Mouse (Mus musculus) lung, postnatal 0 days (tissue): ENCODE measurements at regions not wholly inside any gene's neighbourhood (a gene's known extent, or its start where the extent isn't known, plus 50 kb on each side); places are given as distances from the start of the nearest gene placed in this dataset.

Source experiments
- ATAC-seq: fragments of 200-750 bp; cut with Nextera tagmentation; 2 replicates; pipeline ENCODE4 v1.8.0; 2017; ENCODE audit warnings: moderate library complexity
- DNase-seq: peaks from one replicate; pipeline ENCODE4 v3.0.0-alpha.2; 2016; ENCODE audit warnings: low spot score
- H3K27ac ChIP-seq: fragments of 300-500 bp; sonication (generic); 2 replicates; pipeline ENCODE4 v1.5.1; 2014; ENCODE audit warnings: antibody characterized with exemption, mild to moderate bottlenecking, low read length, mixed read lengths
- H3K27me3 ChIP-seq: fragments of 300-500 bp; sonication (generic); replicated peaks from 2 replicates; pipeline ENCODE4 v1.6.1; 2014; ENCODE audit warnings: low read length, mixed read lengths; ENCODE audit not compliant: insufficient read depth
- H3K36me3 ChIP-seq: fragments of 300-500 bp; sonication (generic); 2 replicates; pipeline ENCODE4 v1.6.1; 2014; ENCODE audit warnings: low read length, mixed read lengths; ENCODE audit not compliant: insufficient read depth
- H3K4me1 ChIP-seq: fragments of 300-500 bp; sonication (generic); 2 replicates; pipeline ENCODE4 v1.6.1; 2014; ENCODE audit warnings: antibody characterized with exemption, low read depth, low read length, mixed read lengths; ENCODE audit not compliant: insufficient read depth
- H3K4me2 ChIP-seq: fragments of 300-500 bp; sonication (generic); replicated peaks from 2 replicates; pipeline ENCODE4 v1.6.1; 2014; ENCODE audit warnings: low read depth, mild to moderate bottlenecking, low read length, moderate library complexity, mixed read lengths
- H3K4me3 ChIP-seq: fragments of 300-500 bp; sonication (generic); 2 replicates; pipeline ENCODE4 v1.5.1; 2014; ENCODE audit warnings: low read depth, low read length
- H3K9ac ChIP-seq: fragments of 300-500 bp; sonication (generic); replicated peaks from 2 replicates; pipeline ENCODE4 v1.6.1; 2014; ENCODE audit warnings: low read depth, mild to moderate bottlenecking
- H3K9me3 ChIP-seq: fragments of 300-500 bp; sonication (generic); 2 replicates; pipeline ENCODE4 v1.6.1; 2016; ENCODE audit warnings: low read length, mixed read lengths
- CTCF ChIP-seq: IDR thresholded peaks from 2 replicates; pipeline ENCODE4 v1.5.1; 2016; ENCODE audit warnings: antibody characterized with exemption, mild to moderate bottlenecking
- EP300 ChIP-seq: IDR thresholded peaks from 2 replicates; pipeline ENCODE4 v1.6.1; 2016; ENCODE audit warnings: antibody characterized with exemption, mild to moderate bottlenecking, control low read depth
- WGBS: fragments of 180-500 bp; shearing (Covaris S2); extraction: QIAGEN DNeasy Blood & Tissue Kit; methylation state at CpG from one replicate; pipeline ENCODE4 v1.1.7; 2014; 5-methylcytosine and 5-hydroxymethylcytosine counted together

- WGBS: 53% methylated on average over 4 of the region's 4 CpGs
- no peak for DNase-seq
These were observed 397.0 kb upstream of the Cadm2 start for GRCm38 (mm10) chr16:68017672-68018071.

GRCm38 (mm10) chr16:67989671-67990070 is 369.0 kb upstream of the Cadm2 start:
- no peak overlapping the region for H3K4me3 ChIP-seq
- ATAC-seq (no peak), DNase-seq (no peak)
- WGBS: 85% methylated on average over 4 of the region's 4 CpGs
- H3K9me3 ChIP-seq: no peaks in the 10 kb centered on the region
- H3K27ac ChIP-seq: no peak overlapping the region
- no peaks in the 10 kb centered on the region for H3K27me3 ChIP-seq
- H3K9ac ChIP-seq: no peak overlapping the region
- TF ChIP-seq EP300 (no peak), CTCF (no peak)
- H3K4me1 ChIP-seq: no peaks in the 10 kb centered on the region
- no peaks in the 10 kb centered on the region for H3K36me3 ChIP-seq
- H3K4me2 ChIP-seq: no peak overlapping the region

More at GRCm38 (mm10) chr16:68017672-68018071, 397.0 kb upstream of the Cadm2 start:
- ATAC-seq: no peak
- H3K4me3 ChIP-seq: no peak overlapping the region
- no peaks in the 10 kb centered on the region for H3K4me1 ChIP-seq
- no peaks in the 10 kb centered on the region for H3K27me3 ChIP-seq
- no peaks in the 10 kb centered on the region for H3K36me3 ChIP-seq
- H3K9me3 ChIP-seq: no peaks in the 10 kb centered on the region
- H3K4me2 ChIP-seq: no peak overlapping the region
- H3K27ac ChIP-seq: no peak overlapping the region
- no peak overlapping the region for H3K9ac ChIP-seq
- no peak for TF ChIP-seq EP300
- no peak for TF ChIP-seq CTCF

DNA sequence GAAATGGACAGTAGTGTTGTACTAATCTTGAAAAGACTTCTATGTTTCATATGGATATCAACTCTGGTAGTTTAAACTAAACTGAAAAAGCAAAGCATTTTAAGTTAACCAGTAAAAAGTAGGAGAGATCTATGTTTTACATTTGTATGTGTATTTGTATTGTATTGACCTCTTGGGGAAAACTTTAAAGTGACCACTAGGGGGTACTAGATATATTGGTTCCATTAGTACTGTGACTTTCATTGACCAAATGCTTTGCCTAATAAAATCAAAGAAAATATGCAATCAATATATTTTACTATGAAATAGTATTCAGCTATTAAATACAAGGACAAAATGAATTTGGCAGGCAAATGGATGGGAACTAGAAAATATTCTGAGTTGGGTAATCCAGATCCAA is 355.9 kb upstream of the Cadm2 start:
- H3K4me3 ChIP-seq: no peak overlapping the region
- H3K4me1 ChIP-seq: no peaks in the 10 kb centered on the region
- no peaks in the 10 kb centered on the region for H3K36me3 ChIP-seq
- H3K9ac ChIP-seq: no peak overlapping the region
- H3K27me3 ChIP-seq: no peaks in the 10 kb centered on the region
- H3K4me2 ChIP-seq: no peak overlapping the region
- no peak for ATAC-seq
- DNase-seq: no peak
- TF ChIP-seq EP300 (no peak), CTCF (no peak)
- no peak overlapping the region for H3K27ac ChIP-seq
- no peaks in the 10 kb centered on the region for H3K9me3 ChIP-seq

DNA sequence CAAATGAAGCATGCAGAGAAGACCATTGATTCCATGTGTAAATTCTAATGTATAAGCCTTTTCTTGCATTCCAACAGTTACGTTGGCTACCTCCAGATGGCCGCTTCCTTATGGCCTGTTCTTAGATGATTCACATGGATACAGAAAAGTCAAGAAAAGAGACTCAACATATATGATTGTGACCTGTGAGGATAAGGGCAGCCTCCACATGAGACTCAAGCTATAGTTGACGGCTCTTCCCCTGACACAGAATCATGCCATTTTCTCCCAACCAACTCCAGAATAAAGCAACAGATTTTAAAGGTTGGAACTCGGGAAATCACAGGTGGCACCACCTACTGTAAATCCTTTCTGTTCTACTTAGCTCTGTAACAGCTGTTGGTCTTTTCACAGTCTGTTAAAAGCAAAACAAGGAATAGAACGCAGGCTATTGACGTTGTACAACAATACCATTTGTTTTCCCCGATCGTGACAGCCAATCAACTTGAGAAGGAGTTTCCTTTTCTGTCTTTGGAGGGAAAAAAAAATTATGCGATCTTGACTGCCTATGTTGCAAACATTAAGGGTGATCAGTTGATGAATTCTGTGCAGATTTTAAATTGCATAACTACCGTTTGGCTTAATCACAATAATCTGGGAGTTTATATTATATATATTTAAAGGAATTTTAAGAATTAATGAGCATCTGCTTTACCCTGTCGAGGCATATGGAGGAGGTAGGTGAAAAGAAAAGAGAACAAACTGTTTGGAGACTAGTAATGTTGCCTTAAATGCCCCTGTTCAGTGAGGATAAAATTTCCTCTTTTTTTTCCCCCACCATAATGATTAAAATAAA is 347.8 kb upstream of the Cadm2 start:
- Histone ChIP-seq H3K36me3 (no peaks in the 10 kb centered on the region), H3K4me1 (no peaks in the 10 kb centered on the region), H3K27ac (no peak overlapping the region), H3K27me3 (no peaks in the 10 kb centered on the region), H3K4me2 (no peak overlapping the region), H3K9ac (no peak overlapping the region), H3K9me3 (no peaks in the 10 kb centered on the region), H3K4me3 (no peak overlapping the region)
- no peak for ATAC-seq
- no peak for DNase-seq
- no peak for TF ChIP-seq CTCF
- no peak for TF ChIP-seq EP300
- 72% methylated on average over 11 of the region's 11 CpGs for WGBS

DNA sequence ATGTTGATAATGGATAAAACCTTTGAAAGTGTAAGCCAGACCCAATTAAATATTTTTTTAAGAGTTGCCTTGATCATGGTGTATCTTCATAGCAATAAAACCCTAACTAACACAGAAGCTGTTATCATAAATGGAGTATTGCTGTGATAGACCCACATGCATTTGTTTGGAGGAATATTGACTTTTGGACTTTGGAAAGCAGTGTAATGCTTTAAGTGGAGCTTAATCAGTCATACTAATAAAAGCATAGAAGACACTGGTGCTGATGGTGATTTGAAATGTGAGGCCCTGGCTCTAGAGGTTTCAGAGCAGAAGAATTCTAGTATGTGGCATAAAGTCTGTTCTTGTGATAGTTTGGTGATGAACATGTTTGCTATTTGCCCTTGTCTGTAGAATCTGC is 328.4 kb upstream of the Cadm2 start:
- Histone ChIP-seq H3K27me3 (no peaks in the 10 kb centered on the region), H3K27ac (no peak overlapping the region), H3K4me1 (no peaks in the 10 kb centered on the region), H3K4me3 (no peak overlapping the region), H3K9ac (no peak overlapping the region), H3K9me3 (no peaks in the 10 kb centered on the region), H3K4me2 (no peak overlapping the region), H3K36me3 (no peaks in the 10 kb centered on the region)
- no peak for TF ChIP-seq EP300
- DNase-seq (no peak), ATAC-seq (no peak)

GRCm38 (mm10) chr16:67944406-67944805 is 323.7 kb upstream of the Cadm2 start:
- no peak for DNase-seq
- H3K36me3 ChIP-seq: no peaks in the 10 kb centered on the region
- H3K27ac ChIP-seq: no peak overlapping the region
- no peaks in the 10 kb centered on the region for H3K27me3 ChIP-seq
- WGBS: 36% methylated on average over 3 of the region's 3 CpGs
- no peak for TF ChIP-seq CTCF
- no peak for TF ChIP-seq EP300
- ATAC-seq: no peak
- H3K4me2 ChIP-seq: no peak overlapping the region
- H3K9me3 ChIP-seq: no peaks in the 10 kb centered on the region
- H3K9ac ChIP-seq: no peak overlapping the region
- no peak overlapping the region for H3K4me3 ChIP-seq
- H3K4me1 ChIP-seq: no peaks in the 10 kb centered on the region

- Histone ChIP-seq H3K9me3 (no peaks in the 10 kb centered on the region), H3K4me2 (no peak overlapping the region), H3K27ac (no peak overlapping the region), H3K4me1 (no peaks in the 10 kb centered on the region), H3K9ac (no peak overlapping the region), H3K4me3 (no peak overlapping the region), H3K27me3 (no peaks in the 10 kb centered on the region), H3K36me3 (no peaks in the 10 kb centered on the region)
- ATAC-seq (no peak), DNase-seq (no peak)
- TF ChIP-seq EP300 (no peak), CTCF (no peak)
- 88% methylated on average over 2 of the region's 2 CpGs for WGBS
These were observed 298.5 kb upstream of the Cadm2 start for GRCm38 (mm10) chr16:67919175-67919574.
